Mouse (Mus musculus) left cerebral cortex, postnatal 14 days (tissue): ENCODE results near the gene Rad51. TPM values are rescaled to one million over a fixed set of nuclear protein-coding genes. Genes with fewer than 3 reads are reported as not detected.

ENCODE experiments used
- DNase-seq, 2 experiments: peaks; one replicate each; pipeline ENCODE4 v3.0.0; 2021 to 2022; ENCODE audit warnings: low spot score in 2 of 2, mixed read lengths in 1 of 2
- intact Hi-C: fragments of 180-260 bp; cut with DNase I; formaldehyde crosslinking; loops from one replicate; pipeline ENCODE4 v1.15.1; 2025
- long read RNA-seq, 2 experiments: library from polyadenylated mRNA; stranded (forward); transcript quantifications; one replicate each; pipeline ENCODE4 v2.0.0; 2021
- total RNA-seq, 2 experiments: library from RNA; stranded (reverse); gene quantifications; 2 replicates each; pipeline ENCODE4 v1.2.3; 2021

Rad51 gene
- total RNA-seq = 1 to 10 TPM; 1.5 to 3.3 TPM
- long read RNA-seq, experiment 1, partial matches to known transcripts = 0 of 4 reads
- long read RNA-seq, experiment 1, other reads (novel, unspliced or antisense) = 1 of 4 reads
- long read RNA-seq, experiment 2 = 0 reads

GRCm38 (mm10) chr2:119112438-119113112 is at the start of gene Rad51:
Rad51 (plus strand) TSS chr2:119112793.
- DNase-seq = peak; percentile 79 to 80
- intact Hi-C loops = no loop called here

GRCm38 (mm10) chr2:119072397-119072796 is 40.2 kb upstream of the Rad51 start:
- intact Hi-C loops = no loop called here
- no peak for DNase-seq

- DNase-seq = no peak
- intact Hi-C loops = no loop called here
These were observed 26.4 kb upstream of the Rad51 start for GRCm38 (mm10) chr2:119086156-119086555.

GRCm38 (mm10) chr2:119101552-119101951 is 11.0 kb upstream of the Rad51 start:
- DNase-seq = no peak
- intact Hi-C loops = no loop called here

GRCm38 (mm10) chr2:119106583-119106982 is 6.0 kb upstream of the Rad51 start:
- intact Hi-C loops = no loop called here
- no peak for DNase-seq

- DNase-seq = no peak
- intact Hi-C loops = no loop called here
These were observed 4.0 kb upstream of the Rad51 start for GRCm38 (mm10) chr2:119108554-119108953.

- intact Hi-C loops = no loop called here
- no peak for DNase-seq
These were observed 1.5 kb upstream of the Rad51 start for GRCm38 (mm10) chr2:119111060-119111459.

GRCm38 (mm10) chr2:119113121-119113925 is 730 bp downstream of the Rad51 start:
- DNase-seq = no peak
- intact Hi-C loops = no loop called here

- no peak for DNase-seq
- intact Hi-C loops = no loop called here
These were observed 23.8 kb downstream of the Rad51 start for GRCm38 (mm10) chr2:119136346-119136898.

- DNase-seq = no peak
- intact Hi-C loops = no loop called here
These were observed 32.6 kb downstream of the Rad51 start for GRCm38 (mm10) chr2:119145199-119145598.

GRCm38 (mm10) chr2:119146435-119146834 is 33.8 kb downstream of the Rad51 start:
- no peak for DNase-seq
- intact Hi-C loops = no loop called here

- intact Hi-C loops = no loop called here
- no peak for DNase-seq
These were observed 34.6 kb downstream of the Rad51 start for GRCm38 (mm10) chr2:119147160-119147678.

GRCm38 (mm10) chr2:119147775-119148174 is 35.2 kb downstream of the Rad51 start:
- intact Hi-C loops = no loop called here

GRCm38 (mm10) chr2:119152255-119152654 is 39.7 kb downstream of the Rad51 start:
- no peak for DNase-seq
- intact Hi-C loops = no loop called here

More at GRCm38 (mm10) chr2:119147775-119148174, 35.2 kb downstream of the Rad51 start:
- DNase-seq = peak; percentile 24 to 51

- intact Hi-C loops = no loop called here
- DNase-seq = no peak
These were observed 42.1 kb downstream of the Rad51 start for GRCm38 (mm10) chr2:119154683-119155082.

- DNase-seq = no peak
- intact Hi-C loops = no loop called here
These were observed 42.8 kb downstream of the Rad51 start for GRCm38 (mm10) chr2:119155388-119155787.

- no peak for DNase-seq
- intact Hi-C loops = no loop called here
These were observed 43.6 kb downstream of the Rad51 start for GRCm38 (mm10) chr2:119156081-119156680.

- intact Hi-C loops = no loop called here
These were observed 44.3 kb downstream of the Rad51 start, which contains the start of gene Rmdn3 for GRCm38 (mm10) chr2:119156681-119157572. Rmdn3 (minus strand) TSS chr2:119157034.

GRCm38 (mm10) chr2:119157836-119158235 is 45.2 kb downstream of the Rad51 start:
- no peak for DNase-seq
- intact Hi-C loops = no loop called here

More at GRCm38 (mm10) chr2:119156681-119157572, 44.3 kb downstream of the Rad51 start, which contains the start of gene Rmdn3:
- DNase-seq = peak; percentile 97
